Mouse (Mus musculus) mature B cell (primary cell): ENCODE measurements around the gene Olfr1232.

ENCODE experiments used
- in situ Hi-C: fragments of 300-500 bp; cut with MboI; formaldehyde crosslinking; loops from 2 replicates; pipeline ENCODE4 v1.14.3; 2019

Gene Olfr1232

GRCm38 (mm10) chr2:89329575-89329974 lies at the start of gene Olfr1232:
Gene Olfr1232, minus strand, starts transcription at chr2:89329675.
- in situ Hi-C loops: no loop called here

- in situ Hi-C loops: no loop called here
Observed at GRCm38 (mm10) chr2:89364765-89365164, 35.3 kb upstream of the Olfr1232 start, which contains the start of gene Olfr1234. Gene Olfr1234, minus strand, starts transcription at chr2:89364865.

GRCm38 (mm10) chr2:89342298-89342697 lies 12.8 kb upstream of the Olfr1232 start, which contains the start of gene Olfr1233:
Gene Olfr1233, minus strand, starts transcription at chr2:89342398.
- in situ Hi-C loops: no loop called here

GRCm38 (mm10) chr2:89306974-89307373 lies 22.5 kb downstream of the Olfr1232 start, which contains the start of gene Olfr1231:
Gene Olfr1231, minus strand, starts transcription at chr2:89307074.
- in situ Hi-C loops: no loop called here

GRCm38 (mm10) chr2:89297168-89297567 lies 32.3 kb downstream of the Olfr1232 start, which contains the start of gene Olfr1230:
Gene Olfr1230, minus strand, starts transcription at chr2:89297268.
- in situ Hi-C loops: no loop called here

- in situ Hi-C loops: no loop called here
Observed at GRCm38 (mm10) chr2:89287914-89288313, 41.6 kb downstream of the Olfr1232 start, which contains the start of gene Olfr1229. Gene Olfr1229, minus strand, starts transcription at chr2:89288014.
